Mouse (Mus musculus) bone marrow macrophage, adult 2 months (primary cell): ENCODE results near the gene 2610507B11Rik. TPM values are rescaled to one million over a fixed set of nuclear protein-coding genes. Genes with fewer than 3 reads are reported as not detected.
"Not testable (repeated sequence)": the region's sequence is repeated elsewhere in the genome, so short reads cannot be mapped to it uniquely, and the experiment has no call there.

Experiments used
- H3K27ac ChIP-seq: 2 replicates; pipeline ENCODE4 v1.5.1; 2012; ENCODE audit warnings: low read depth, low read length; ENCODE audit not compliant: insufficient read depth
- H3K4me1 ChIP-seq: 2 replicates; pipeline ENCODE4 v1.6.1; 2012; ENCODE audit warnings: low read length; ENCODE audit not compliant: control insufficient read depth, insufficient read depth
- H3K4me3 ChIP-seq: 2 replicates; pipeline ENCODE4 v1.5.1; 2012; ENCODE audit warnings: mild to moderate bottlenecking, low read length, moderate library complexity; ENCODE audit not compliant: insufficient read depth
- CTCF ChIP-seq: IDR thresholded peaks from 2 replicates; pipeline ENCODE4 v1.5.1; 2012; ENCODE audit warnings: low read depth, mild to moderate bottlenecking, low read length, moderate library complexity
- POLR2A ChIP-seq: IDR thresholded peaks from 2 replicates; pipeline ENCODE4 v1.6.1; 2012; ENCODE audit warnings: mild to moderate bottlenecking, low read depth, low read length, borderline replicate concordance
- polyA plus RNA-seq: library from polyadenylated mRNA; stranded (reverse); fragments of >200 nt; gene quantifications from 2 replicates; pipeline ENCODE4 v1.2.4, GENCODE M21; 2012; ENCODE audit not compliant: missing spikeins, insufficient read depth, insufficient read length

The 2610507B11Rik gene
- polyA plus RNA-seq, 1 experiment = 187 TPM

DNA sequence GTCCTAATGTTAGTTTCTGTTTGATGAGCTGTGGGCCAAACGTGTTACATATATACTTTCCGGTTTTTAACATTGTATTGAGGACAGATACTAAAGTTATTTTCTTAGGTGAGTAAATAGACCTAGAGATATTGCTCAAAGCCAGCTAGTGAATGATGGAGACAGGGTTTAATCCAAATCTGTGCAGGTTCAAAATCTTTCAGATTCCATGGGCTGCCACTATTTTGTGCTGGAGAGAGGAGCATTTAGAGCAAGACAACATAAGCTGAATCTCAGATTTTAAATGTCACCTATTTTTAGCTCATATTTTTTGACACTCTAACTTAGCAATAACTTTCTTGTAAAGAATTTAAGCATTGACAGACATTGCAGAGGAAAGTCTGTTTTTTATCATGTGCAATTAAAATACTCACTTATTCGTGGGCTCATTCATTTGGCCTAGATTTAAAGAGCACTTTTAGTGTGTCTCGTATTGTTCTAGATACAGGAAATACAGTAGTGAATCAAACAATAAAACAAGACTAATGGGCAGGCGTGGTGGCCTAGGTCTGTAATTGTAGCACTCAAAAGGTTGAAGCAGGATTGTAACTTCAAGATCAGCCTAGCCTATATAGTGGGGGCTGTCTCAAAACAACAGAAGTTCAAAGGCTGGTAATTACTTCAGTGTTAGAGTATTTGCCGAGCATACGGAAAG lies 15.1 kb upstream of the 2610507B11Rik start:
- Histone ChIP-seq H3K4me1 (peaks cover 25% of the 10 kb centered on the region), H3K4me3 (peak overlapping the region; percentile 92)
- TF ChIP-seq CTCF (no peak), POLR2A (no peak)

DNA sequence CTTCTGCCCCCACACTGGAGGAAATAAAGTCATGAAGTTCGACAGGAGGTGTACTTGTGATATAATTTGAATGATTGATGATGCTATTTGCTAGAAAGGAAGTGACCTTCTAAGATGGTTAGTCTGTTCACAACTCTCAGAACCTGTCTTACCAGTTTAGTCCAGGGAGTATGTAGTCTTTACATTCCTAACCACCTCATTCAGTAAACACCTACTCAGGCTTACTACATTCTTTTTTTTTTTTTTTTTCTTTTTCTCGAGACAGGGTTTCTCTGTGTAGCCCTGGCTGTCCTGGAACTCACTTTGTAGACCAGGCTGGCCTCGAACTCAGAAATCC lies 14.6 kb upstream of the 2610507B11Rik start:
- peak overlapping the region; percentile 22; the same call in 1 of the 2 replicates for H3K4me3 ChIP-seq
- no peak overlapping the region for H3K27ac ChIP-seq
- no peak for TF ChIP-seq POLR2A
- no peak for TF ChIP-seq CTCF
- peaks cover 25% of the 10 kb centered on the region for H3K4me1 ChIP-seq

More for the DNA sequence above, 15.1 kb upstream of the 2610507B11Rik start:
- no peak overlapping the region for H3K27ac ChIP-seq

DNA sequence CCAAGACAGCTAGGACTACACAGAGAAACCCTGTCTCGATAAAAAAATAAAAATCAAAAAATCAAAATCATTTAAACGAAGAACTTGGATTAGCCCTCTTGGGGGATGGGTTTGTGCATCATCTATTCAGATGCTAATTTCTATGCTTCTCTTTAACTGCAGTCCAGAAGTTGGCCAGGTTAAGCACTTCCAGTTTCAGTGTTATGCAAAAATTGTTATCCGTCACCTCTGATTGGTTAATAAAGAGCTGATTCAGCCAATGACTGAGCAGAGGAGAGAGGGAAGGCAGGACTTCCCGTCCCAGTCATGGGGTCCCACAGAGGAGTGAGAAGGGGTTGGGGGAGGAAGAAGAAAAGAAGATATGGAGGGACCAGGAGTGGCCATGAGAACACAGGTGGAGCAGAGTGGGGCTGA lies 13.8 kb upstream of the 2610507B11Rik start:
- no peak for TF ChIP-seq POLR2A
- no peak for TF ChIP-seq CTCF
- Histone ChIP-seq H3K4me1 (peaks cover 21% of the 10 kb centered on the region), H3K27ac (no peak overlapping the region), H3K4me3 (no peak overlapping the region)

- no peak overlapping the region for H3K4me3 ChIP-seq
- no peak overlapping the region for H3K27ac ChIP-seq
- H3K4me1 ChIP-seq = peaks cover 6% of the 10 kb centered on the region
- no peak for TF ChIP-seq POLR2A
Measured at GRCm38 (mm10) chr11:78256618-78257017, 4.9 kb upstream of the 2610507B11Rik start.

DNA sequence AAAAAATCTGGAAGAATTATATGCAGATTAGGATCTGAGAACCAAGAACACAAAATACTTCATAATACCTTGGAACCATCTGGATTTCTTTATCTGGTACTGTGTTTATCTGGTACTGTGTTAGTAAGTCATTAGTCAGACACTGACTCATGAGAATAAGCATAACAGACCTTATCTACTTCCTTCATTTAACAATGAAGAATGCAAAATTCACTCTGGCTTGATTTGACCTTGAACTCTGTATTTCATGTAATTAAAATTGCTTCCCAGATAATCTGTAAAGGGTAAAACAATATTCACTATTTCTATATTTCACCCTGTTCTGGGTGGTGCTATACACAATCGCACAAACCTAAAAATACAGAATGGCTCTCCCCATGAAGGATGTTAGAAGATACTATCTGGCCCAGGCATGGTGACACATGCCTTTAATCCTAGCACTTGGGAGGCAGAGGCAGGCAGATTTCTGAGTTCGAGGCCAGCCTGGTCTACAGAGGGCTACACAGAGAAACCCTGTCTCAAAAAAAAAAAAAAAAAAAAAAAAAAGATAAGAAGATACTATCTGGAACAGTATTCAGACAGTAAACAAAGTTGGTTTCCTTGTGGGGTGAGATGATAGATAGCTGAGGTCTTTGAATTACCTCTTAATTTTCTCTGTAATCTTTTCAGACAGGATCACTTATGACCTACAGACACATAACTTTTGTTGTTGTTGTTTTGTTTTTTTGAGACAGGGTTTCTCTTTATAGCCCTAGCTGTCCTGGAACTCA lies 878 bp upstream of the 2610507B11Rik start:
- H3K4me3 ChIP-seq = peak overlapping the region; percentile 48
- peaks cover 26% of the 10 kb centered on the region for H3K4me1 ChIP-seq
- no peak for TF ChIP-seq CTCF
- TF ChIP-seq POLR2A = no peak
- peak overlapping the region; percentile 27; the same call in 1 of the 2 replicates for H3K27ac ChIP-seq

GRCm38 (mm10) chr11:78262550-78262949 lies 998 bp downstream of the 2610507B11Rik start:
- peak overlapping the region; percentile 100 for H3K4me3 ChIP-seq
- peak overlapping the region; percentile 100 for H3K27ac ChIP-seq
- peaks cover 40% of the 10 kb centered on the region for H3K4me1 ChIP-seq
- TF ChIP-seq POLR2A (no peak), CTCF (peak; percentile 86)

GRCm38 (mm10) chr11:78265571-78265970 lies 4.0 kb downstream of the 2610507B11Rik start:
- TF ChIP-seq POLR2A (no peak), CTCF (no peak)
- no peak overlapping the region for H3K27ac ChIP-seq
- H3K4me1 ChIP-seq = peaks cover 50% of the 10 kb centered on the region
- H3K4me3 ChIP-seq = no peak overlapping the region

- H3K4me3 ChIP-seq = no peak overlapping the region
- H3K4me1 ChIP-seq = peaks cover 22% of the 10 kb centered on the region
- TF ChIP-seq CTCF = no peak
- H3K27ac ChIP-seq = no peak overlapping the region
Measured at GRCm38 (mm10) chr11:78271986-78272385, 10.4 kb downstream of the 2610507B11Rik start.

- H3K4me3 ChIP-seq = no peak overlapping the region
- TF ChIP-seq CTCF = no peak
- no peak for TF ChIP-seq POLR2A
- peaks cover 17% of the 10 kb centered on the region for H3K4me1 ChIP-seq
- H3K27ac ChIP-seq = no peak overlapping the region
Measured at GRCm38 (mm10) chr11:78275596-78275995, 14.0 kb downstream of the 2610507B11Rik start.

GRCm38 (mm10) chr11:78276169-78276568 lies 14.6 kb downstream of the 2610507B11Rik start:
- not testable (repeated sequence) for H3K4me3 ChIP-seq, H3K27ac ChIP-seq
- peaks cover 17% of the 10 kb centered on the region for H3K4me1 ChIP-seq

GRCm38 (mm10) chr11:78278853-78279252 lies 17.3 kb downstream of the 2610507B11Rik start:
- Histone ChIP-seq H3K4me3 (no peak overlapping the region), H3K27ac (no peak overlapping the region), H3K4me1 (peaks cover 14% of the 10 kb centered on the region)
- TF ChIP-seq CTCF (no peak), POLR2A (no peak)
